Comparison of ENCODE assay signal across 14 mouse cellular contexts in genomic region chr7:25244562-25245369, GRCm38 (mm10). TPM values are rescaled to one million over a fixed set of nuclear protein-coding genes. Genes with fewer than 3 reads are reported as not detected.
A peak's percentile ranks its signal among the peaks of the same experiment; 100 is the strongest.
DNase-seq lines count a peak whose midpoint lies in the region; ATAC-seq and TF ChIP-seq lines count a peak whose summit lies in the region.
"Had no signal": no experiment of that assay in that cellular context is flagged by ENCODE, and none has a peak within 500 bp of the region (broad histone marks: within the 10 kb centered on the region; RNA-seq: fewer than 3 reads in every experiment).

No protein-coding gene starts in this region.

- no peak for ATAC-seq in heart, embryonic 15.5 days (replicated peaks; ENCODE audit: insufficient number of reproducible peaks, insufficient read depth, low FRiP score, low read depth)
- ATAC-seq in midbrain, embryonic 13.5 days, result no peak

- DNase-seq in adrenal gland, adult 2 months, result peak; percentile 12
- no peak for DNase-seq in adrenal gland, adult 8-10 months
- DNase-seq in heart, adult 2 months, result no peak
- DNase-seq in midbrain, embryonic 10.5 days (ENCODE audit: low spot score), result no peak
- DNase-seq in thymus, postnatal 25 days, result no peak
- DNase-seq: adrenal gland, postnatal 25 days; kidney, postnatal 10 days; lung, postnatal 10 days had no signal

- H3K4me3 ChIP-seq in heart, embryonic 15.5 days, result no peak overlapping the region
- H3K4me3 ChIP-seq in heart, adult 2 months, result no peak overlapping the region
- peak overlapping the region; percentile 16; the same call in 1 of the 2 replicates for H3K4me3 ChIP-seq in midbrain, embryonic 10.5 days
- no peak overlapping the region for H3K4me3 ChIP-seq in midbrain, embryonic 13.5 days (replicated peaks)
- H3K4me3 ChIP-seq in olfactory bulb, adult 2 months (ENCODE audit: insufficient read depth, low read depth, low read length), result peak overlapping the region; percentile 4
- H3K4me3 ChIP-seq: hindbrain, embryonic 13.5 days; neural tube, embryonic 12.5 days had no signal

- 86% methylated on average over 30 of the region's 30 CpGs for WGBS in heart, embryonic 15.5 days
- 82% methylated on average over 30 of the region's 30 CpGs for WGBS in heart, adult 2 months
- WGBS in midbrain, embryonic 10.5 days, result 91% methylated on average over 30 of the region's 30 CpGs
- WGBS in midbrain, embryonic 13.5 days, result 91% methylated on average over 29 of the region's 30 CpGs
- 64% methylated on average over 30 of the region's 30 CpGs for WGBS in olfactory bulb, adult 2 months

- no peak overlapping the region for H3K4me2 ChIP-seq in heart, embryonic 15.5 days
- H3K4me2 ChIP-seq in midbrain, embryonic 13.5 days (replicated peaks), result no peak overlapping the region
- H3K4me2 ChIP-seq: midbrain, embryonic 11.5 days; neural tube, embryonic 12.5 days had no signal

- no peak for TF ChIP-seq EP300 in heart, adult 2 months (IDR thresholded peaks at IDR 0.05; ENCODE audit: insufficient read depth, low read depth, low read length)

- H3K79me2 ChIP-seq in heart, adult 2 months (replicated peaks; ENCODE audit: control insufficient read depth, insufficient read depth, low read length), result 0 out of 2 replicates have a peak, but pooled peaks cover 4% of the 10 kb centered on the region

- TF ChIP-seq CTCF in heart, adult 2 months (IDR thresholded peaks at IDR 0.05), result no peak
- no peak for TF ChIP-seq CTCF in olfactory bulb, adult 2 months (IDR thresholded peaks at IDR 0.05; ENCODE audit: insufficient read depth, low read depth, low read length)

- no peaks in the 10 kb centered on the region for H3K27me3 ChIP-seq in heart, embryonic 15.5 days
- H3K27me3 ChIP-seq in heart, adult 2 months (ENCODE audit: control insufficient read depth, insufficient read depth, low read length), result no peaks in the 10 kb centered on the region
- no peaks in the 10 kb centered on the region for H3K27me3 ChIP-seq in midbrain, embryonic 10.5 days (ENCODE audit: low read depth, poor library complexity, severe bottlenecking)
- no peaks in the 10 kb centered on the region for H3K27me3 ChIP-seq in midbrain, embryonic 13.5 days
- H3K27me3 ChIP-seq: hindbrain, embryonic 13.5 days; neural tube, embryonic 12.5 days had no signal

- H3K9ac ChIP-seq in heart, embryonic 15.5 days, result 0 out of 2 replicates have a peak overlapping the region, but pooled peaks have one; percentile 23
- H3K9ac ChIP-seq in heart, adult 2 months (ENCODE audit: low read depth, low read length), result no peak overlapping the region
- H3K9ac ChIP-seq in midbrain, embryonic 13.5 days (replicated peaks), result no peak overlapping the region
- H3K9ac ChIP-seq: hindbrain, embryonic 13.5 days; neural tube, embryonic 12.5 days had no signal

- H3K36me3 ChIP-seq in heart, embryonic 15.5 days, result peaks cover 31% of the 10 kb centered on the region
- no peaks in the 10 kb centered on the region; the same call in 1 of the 2 replicates for H3K36me3 ChIP-seq in heart, adult 2 months (ENCODE audit: control insufficient read depth, insufficient read depth, low read length)
- peaks cover 57% of the 10 kb centered on the region for H3K36me3 ChIP-seq in midbrain, embryonic 10.5 days
- H3K36me3 ChIP-seq in midbrain, embryonic 13.5 days, result 0 out of 2 replicates have a peak, but pooled peaks cover 11% of the 10 kb centered on the region

- peaks cover 64% of the 10 kb centered on the region for H3K4me1 ChIP-seq in heart, embryonic 15.5 days (replicated peaks)
- peaks cover 12% of the 10 kb centered on the region for H3K4me1 ChIP-seq in heart, adult 2 months (ENCODE audit: control insufficient read depth, insufficient read depth, low read length)
- peaks cover 54% of the 10 kb centered on the region for H3K4me1 ChIP-seq in midbrain, embryonic 10.5 days
- H3K4me1 ChIP-seq in midbrain, embryonic 13.5 days (replicated peaks), result peaks cover 38% of the 10 kb centered on the region
- peaks cover 58% of the 10 kb centered on the region for H3K4me1 ChIP-seq in olfactory bulb, adult 2 months (ENCODE audit: control insufficient read depth, insufficient read depth, low read length)

- no peak for TF ChIP-seq POLR2A in heart, adult 2 months (IDR thresholded peaks at IDR 0.05; ENCODE audit: insufficient read depth, low read depth, low read length)
- TF ChIP-seq POLR2A in olfactory bulb, adult 2 months (IDR thresholded peaks at IDR 0.05; ENCODE audit: insufficient read depth, low read depth, low read length), result no peak

- intact Hi-C loops in heart, adult 2 months (cut with DNase I), result loop anchor here (5.0 kb wide), 2 partner anchors 133 to 153 kb away; partner anchors contain the start of gene Lipe

- H3K9me3 ChIP-seq in heart, embryonic 15.5 days (replicated peaks), result no peaks in the 10 kb centered on the region
- H3K9me3 ChIP-seq in midbrain, embryonic 10.5 days (replicated peaks), result no peaks in the 10 kb centered on the region
- H3K9me3 ChIP-seq in midbrain, embryonic 13.5 days, result no peaks in the 10 kb centered on the region
- H3K9me3 ChIP-seq: hindbrain, embryonic 13.5 days; neural tube, embryonic 12.5 days had no signal

- H3K27ac ChIP-seq in heart, embryonic 15.5 days, result peak overlapping the region; percentile 96; the same call in 1 of the 2 replicates
- H3K27ac ChIP-seq in heart, adult 2 months, result no peak overlapping the region
- 0 out of 2 replicates have a peak overlapping the region, but pooled peaks have one; percentile 33 for H3K27ac ChIP-seq in midbrain, embryonic 10.5 days (replicated peaks)
- no peak overlapping the region for H3K27ac ChIP-seq in midbrain, embryonic 13.5 days
- peak overlapping the region; percentile 27 for H3K27ac ChIP-seq in olfactory bulb, adult 2 months (ENCODE audit: insufficient read depth, low read depth, low read length)
- H3K27ac ChIP-seq: neural tube, embryonic 12.5 days had no signal

RNA-seq across cellular contexts. Expression of gene Erf, which starts 5.8 kb away (rescaled TPM):
- total RNA-seq in adrenal gland, adult 2 months (2021), result 10 to 100 TPM; 16.5 to 26.6 TPM
- 50.4 and 52.8 TPM in 2 replicates for polyA plus RNA-seq in adrenal gland, adult 2 months (2012; rRNA removed)
- total RNA-seq in adrenal gland, adult 8-10 months (2022), result 10 to 100 TPM; 23.6 to 29.4 (median 27.2) TPM
- polyA plus RNA-seq in heart, embryonic 15.5 days (2015; fragmentation: Nextera tagmentation; extraction: Ambion mirVana), result 12.1 and 13.2 TPM in 2 replicates
- total RNA-seq in heart, adult 2 months (2021), result 10 to 100 TPM; 16.5 to 21.2 TPM
- polyA plus RNA-seq in heart, adult 2 months (2012; rRNA removed), result 11.9 and 17.1 TPM in 2 replicates
- polyA plus RNA-seq in midbrain, embryonic 10.5 days (2016; fragmentation: Nextera tagmentation; extraction: Ambion mirVana), result 6.9 and 7.3 TPM in 2 replicates
- 4.4 and 5.7 TPM in 2 replicates for polyA plus RNA-seq in midbrain, embryonic 13.5 days (2015; fragmentation: Nextera tagmentation; extraction: Ambion mirVana)
- not detected in 2 replicates for polyA plus RNA-seq in olfactory bulb, adult 2 months (2012; ENCODE audit: insufficient read depth, insufficient read length, low replicate concordance, missing spikeins)

RNA-seq across cellular contexts. Expression of gene Gsk3a, which starts 7.1 kb away (rescaled TPM):
- total RNA-seq in adrenal gland, adult 2 months (2021), result 100 to 1,000 TPM in 1 of 2 experiments, 10 to 100 TPM in 1; 98.9 to 107 TPM
- polyA plus RNA-seq in adrenal gland, adult 2 months (2012; rRNA removed), result 121 and 150 TPM in 2 replicates
- total RNA-seq in adrenal gland, adult 8-10 months (2022), result 100 to 1,000 TPM in 3 of 4 experiments, 10 to 100 TPM in 1; 99.2 to 107 (median 104) TPM
- 6.6 and 9.8 TPM in 2 replicates for polyA plus RNA-seq in heart, embryonic 15.5 days (2015; fragmentation: Nextera tagmentation; extraction: Ambion mirVana)
- 10 to 100 TPM; 61.7 to 69.4 TPM for total RNA-seq in heart, adult 2 months (2021)
- polyA plus RNA-seq in heart, adult 2 months (2012; rRNA removed), result 105 and 123 TPM in 2 replicates
- 9.3 and 10.5 TPM in 2 replicates for polyA plus RNA-seq in midbrain, embryonic 10.5 days (2016; fragmentation: Nextera tagmentation; extraction: Ambion mirVana)
- 13.7 and 15.9 TPM in 2 replicates for polyA plus RNA-seq in midbrain, embryonic 13.5 days (2015; fragmentation: Nextera tagmentation; extraction: Ambion mirVana)
- polyA plus RNA-seq in olfactory bulb, adult 2 months (2012; ENCODE audit: insufficient read depth, insufficient read length, low replicate concordance, missing spikeins), result not detected in 2 replicates

RNA-seq across cellular contexts. Expression of gene Cic, which starts 22.7 kb away (rescaled TPM):
- total RNA-seq in adrenal gland, adult 2 months (2021), result 100 to 1,000 TPM; 102 to 108 TPM
- polyA plus RNA-seq in adrenal gland, adult 2 months (2012; rRNA removed), result 111 and 123 TPM in 2 replicates
- 100 to 1,000 TPM; 118 to 195 (median 151) TPM for total RNA-seq in adrenal gland, adult 8-10 months (2022)
- polyA plus RNA-seq in heart, embryonic 15.5 days (2015; fragmentation: Nextera tagmentation; extraction: Ambion mirVana), result 22.9 and 27.4 TPM in 2 replicates
- total RNA-seq in heart, adult 2 months (2021), result 10 to 100 TPM; 62.8 to 62.9 TPM
- polyA plus RNA-seq in heart, adult 2 months (2012; rRNA removed), result 37.7 and 41.6 TPM in 2 replicates
- 18.5 and 21.7 TPM in 2 replicates for polyA plus RNA-seq in midbrain, embryonic 10.5 days (2016; fragmentation: Nextera tagmentation; extraction: Ambion mirVana)
- 37.6 and 44.2 TPM in 2 replicates for polyA plus RNA-seq in midbrain, embryonic 13.5 days (2015; fragmentation: Nextera tagmentation; extraction: Ambion mirVana)
- polyA plus RNA-seq in olfactory bulb, adult 2 months (2012; ENCODE audit: insufficient read depth, insufficient read length, low replicate concordance, missing spikeins), result 41.9 TPM in 1 of 2 replicates, not detected in the other

RNA-seq across cellular contexts. Expression of gene Zfp526, which starts 23.5 kb away (rescaled TPM):
- 10 to 100 TPM in 1 of 2 experiments, 1 to 10 TPM in 1; 9.9 to 10.4 TPM for total RNA-seq in adrenal gland, adult 2 months (2021)
- polyA plus RNA-seq in adrenal gland, adult 2 months (2012; rRNA removed), result 16.3 and 19.9 TPM in 2 replicates
- total RNA-seq in adrenal gland, adult 8-10 months (2022), result 10 to 100 TPM; 11.7 to 16.1 (median 14.2) TPM
- polyA plus RNA-seq in heart, embryonic 15.5 days (2015; fragmentation: Nextera tagmentation; extraction: Ambion mirVana), result 1.7 and 2.9 TPM in 2 replicates
- total RNA-seq in heart, adult 2 months (2021), result 1 to 10 TPM; 7.4 to 9.6 TPM
- 6.9 and 8.1 TPM in 2 replicates for polyA plus RNA-seq in heart, adult 2 months (2012; rRNA removed)
- 2.7 and 2.8 TPM in 2 replicates for polyA plus RNA-seq in midbrain, embryonic 10.5 days (2016; fragmentation: Nextera tagmentation; extraction: Ambion mirVana)
- polyA plus RNA-seq in midbrain, embryonic 13.5 days (2015; fragmentation: Nextera tagmentation; extraction: Ambion mirVana), result 2.2 and 2.6 TPM in 2 replicates
- polyA plus RNA-seq in olfactory bulb, adult 2 months (2012; ENCODE audit: insufficient read depth, insufficient read length, low replicate concordance, missing spikeins), result not detected in 2 replicates

RNA-seq across cellular contexts. Expression of gene Dedd2, which starts 24.4 kb away (rescaled TPM):
- total RNA-seq in adrenal gland, adult 2 months (2021), result 10 to 100 TPM; 15.6 to 17.9 TPM
- 36.3 and 39.5 TPM in 2 replicates for polyA plus RNA-seq in adrenal gland, adult 2 months (2012; rRNA removed)
- total RNA-seq in adrenal gland, adult 8-10 months (2022), result 10 to 100 TPM; 15.6 to 22.2 (median 19.1) TPM
- polyA plus RNA-seq in heart, embryonic 15.5 days (2015; fragmentation: Nextera tagmentation; extraction: Ambion mirVana), result 6.6 and 9.5 TPM in 2 replicates
- total RNA-seq in heart, adult 2 months (2021), result 10 to 100 TPM; 14.3 to 18.4 TPM
- 18.7 and 21.7 TPM in 2 replicates for polyA plus RNA-seq in heart, adult 2 months (2012; rRNA removed)
- polyA plus RNA-seq in midbrain, embryonic 10.5 days (2016; fragmentation: Nextera tagmentation; extraction: Ambion mirVana), result 8.4 TPM in 2 replicates
- 12.5 and 13.3 TPM in 2 replicates for polyA plus RNA-seq in midbrain, embryonic 13.5 days (2015; fragmentation: Nextera tagmentation; extraction: Ambion mirVana)
- not detected in 2 replicates for polyA plus RNA-seq in olfactory bulb, adult 2 months (2012; ENCODE audit: insufficient read depth, insufficient read length, low replicate concordance, missing spikeins)

Comparison
In these comparisons a context has a peak if more than half of its experiments do, and no peak if none do; other contexts are left out.
1. H3K27ac ChIP-seq: peak in heart, embryonic 15.5 days (single experiment), midbrain, embryonic 10.5 days (single experiment) and olfactory bulb, adult 2 months (single experiment); none in heart, adult 2 months (single experiment) and midbrain, embryonic 13.5 days (single experiment).
2. H3K4me3 ChIP-seq: peak in midbrain, embryonic 10.5 days (single experiment) and olfactory bulb, adult 2 months (single experiment); none in heart, embryonic 15.5 days (single experiment), heart, adult 2 months (single experiment) and midbrain, embryonic 13.5 days (single experiment).